Mouse (Mus musculus) A20 (cell line): ENCODE results near the gene Arl4c.
"Not testable (repeated sequence)": the region's sequence is repeated elsewhere in the genome, so short reads cannot be mapped to it uniquely, and the experiment has no call there.

Experiments used
- DNase-seq: peaks from one replicate; pipeline ENCODE4 v3.0.0-alpha.2; 2011; ENCODE audit warnings: low read depth, low spot score

The Arl4c gene

DNA sequence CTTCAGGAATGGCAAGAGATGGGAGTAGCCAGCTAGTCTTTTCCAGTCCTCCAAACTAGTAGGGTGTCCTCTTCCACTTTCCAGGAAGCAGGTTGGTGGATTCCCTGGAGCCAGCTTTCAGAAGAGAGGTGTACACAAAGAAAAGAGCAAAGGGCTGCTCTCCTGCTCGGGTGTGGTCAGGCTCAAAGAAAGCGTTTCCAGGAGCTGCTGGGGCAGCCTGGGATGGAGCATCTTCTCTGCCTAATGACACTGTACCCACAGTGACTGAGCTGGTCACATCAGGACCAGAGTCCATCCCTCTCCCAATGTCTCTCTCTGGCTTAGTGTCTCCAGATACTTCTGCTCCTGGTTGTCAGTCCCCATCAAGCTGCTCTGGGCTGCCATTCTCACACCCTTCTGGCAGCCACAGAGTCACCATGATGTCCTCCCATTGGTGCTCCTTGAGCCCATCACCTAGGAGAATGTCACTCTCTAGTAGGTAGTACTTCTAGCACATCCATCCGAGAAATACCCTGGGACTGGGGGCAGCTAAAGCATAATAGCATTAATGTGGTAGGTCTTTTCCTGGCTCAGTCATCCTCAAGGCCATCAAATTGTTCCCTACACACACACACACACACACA lies 46.4 kb downstream of the Arl4c start:
- no peak for DNase-seq

DNA sequence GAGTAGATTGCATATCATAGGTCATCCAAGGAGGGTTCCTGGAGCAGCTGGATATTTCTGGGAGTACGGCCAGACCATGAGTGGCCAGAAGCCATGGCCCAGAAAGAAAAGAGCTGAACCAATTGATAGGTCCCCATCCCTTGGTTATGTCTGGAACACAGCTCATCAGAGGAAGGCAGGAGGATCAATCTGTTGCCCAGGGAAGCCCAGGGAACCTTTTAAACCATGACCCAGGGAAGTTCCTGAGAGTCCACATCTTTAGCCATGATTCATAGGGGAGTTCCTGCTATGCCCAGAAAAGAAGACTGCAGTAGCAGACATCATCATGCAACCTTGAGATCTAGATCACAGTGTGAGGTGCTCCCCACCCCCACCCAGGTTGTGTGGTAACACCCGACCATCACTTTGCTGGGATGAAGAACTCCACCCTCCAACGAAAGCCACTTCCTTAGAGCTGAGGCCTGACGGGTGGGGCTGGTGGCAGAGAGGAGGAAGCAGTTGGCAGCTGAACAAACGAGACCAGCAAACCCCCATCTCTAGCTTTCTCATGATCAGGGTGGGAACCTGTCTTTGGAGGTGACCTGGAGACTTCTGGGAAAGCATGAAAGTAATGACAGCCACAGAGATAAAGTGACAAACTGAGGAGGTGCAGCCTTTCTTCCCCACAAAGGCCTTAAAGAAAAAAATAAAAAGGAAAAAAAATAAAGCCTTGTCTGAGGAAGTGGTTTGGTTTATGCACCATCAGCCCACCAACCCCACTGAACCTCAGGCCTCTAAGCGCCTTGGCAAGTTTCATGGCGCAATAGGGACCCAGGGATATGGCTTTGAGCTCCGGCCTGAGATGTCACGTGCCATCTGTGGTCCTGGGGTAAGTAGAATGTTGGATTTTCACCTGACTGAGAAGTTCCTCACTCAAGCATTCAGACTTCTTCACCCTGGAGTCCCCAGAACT lies 47.2 kb downstream of the Arl4c start:
- no peak for DNase-seq

DNA sequence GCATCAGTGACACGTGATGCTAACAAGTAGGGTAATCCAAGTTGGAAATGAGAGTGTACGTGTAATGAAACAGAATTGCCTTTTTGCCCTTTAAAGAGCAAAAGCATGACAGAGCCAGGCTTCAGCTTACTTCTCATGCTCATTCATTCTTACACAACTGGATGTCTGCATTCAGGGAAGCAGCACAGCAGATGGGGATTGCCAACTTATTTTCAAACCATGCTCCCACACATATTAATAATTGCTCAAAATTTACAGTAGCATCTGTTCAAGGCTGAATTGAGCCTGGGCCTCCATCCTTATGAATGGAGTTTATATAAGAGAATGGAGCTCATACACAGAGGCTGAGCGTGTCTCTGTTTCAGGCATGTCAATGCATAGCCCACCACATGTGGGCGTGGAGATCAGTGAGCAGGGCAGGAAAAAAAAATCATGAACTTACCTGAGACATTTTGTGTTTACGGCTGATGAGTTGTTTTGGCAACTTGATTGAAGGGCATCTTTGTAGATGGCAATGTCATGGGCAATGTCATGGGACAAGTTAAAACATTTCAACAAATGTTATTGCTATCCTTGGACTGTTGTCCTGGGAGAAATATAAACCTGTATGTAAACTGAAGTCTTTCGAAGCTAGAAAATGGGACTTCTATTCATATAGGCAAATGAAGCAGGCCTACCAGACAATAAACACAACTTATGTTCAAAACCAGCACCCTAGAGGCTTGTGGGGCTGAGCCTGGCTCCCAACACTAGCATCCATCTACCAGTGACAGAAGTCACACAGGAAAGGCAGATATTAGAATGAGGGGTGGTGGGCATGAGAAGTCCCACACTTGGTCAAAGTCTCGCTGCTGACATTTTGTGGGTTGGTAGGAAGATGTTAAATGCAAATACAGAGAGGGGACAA lies 48.2 kb downstream of the Arl4c start:
- DNase-seq = no peak

DNA sequence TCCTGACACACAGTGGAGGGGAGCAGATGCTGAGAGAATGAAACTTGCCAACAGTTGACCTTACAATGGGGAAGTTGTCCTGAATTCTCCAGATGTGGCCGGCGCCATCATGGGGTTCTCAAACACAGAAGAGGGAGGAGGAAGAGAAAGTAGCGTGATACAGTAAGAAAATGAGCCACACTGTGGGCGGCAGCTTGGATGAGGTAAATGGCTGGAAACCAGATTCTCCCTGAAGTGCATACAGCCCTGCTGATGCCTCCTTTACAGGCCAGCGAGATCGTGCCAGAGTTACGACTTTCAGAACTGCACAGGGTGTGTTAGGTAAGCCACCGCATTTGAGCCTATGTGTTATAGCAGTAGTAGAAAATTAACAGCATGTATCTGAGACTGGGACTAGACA lies 49.3 kb downstream of the Arl4c start:
- no peak for DNase-seq

DNA sequence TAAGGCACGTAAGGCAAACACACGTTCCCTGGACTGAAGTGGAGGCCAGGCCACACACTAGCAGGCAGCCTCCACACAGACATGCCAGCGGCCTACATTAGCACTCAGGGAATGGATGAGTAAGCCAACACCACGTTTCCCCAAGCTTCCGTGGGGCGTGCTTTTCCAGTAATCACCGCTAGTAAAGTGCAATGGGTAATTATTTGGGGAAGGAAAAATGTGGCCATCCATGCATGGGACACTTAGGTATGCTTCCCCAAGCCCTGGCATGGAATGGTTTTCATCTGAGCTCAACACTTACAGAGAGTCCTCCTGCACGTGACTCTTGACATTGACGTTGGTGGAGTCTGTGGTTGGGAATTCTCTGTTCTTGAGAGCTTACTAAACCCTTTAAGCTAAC lies 50.4 kb downstream of the Arl4c start:
- no peak for DNase-seq

DNA sequence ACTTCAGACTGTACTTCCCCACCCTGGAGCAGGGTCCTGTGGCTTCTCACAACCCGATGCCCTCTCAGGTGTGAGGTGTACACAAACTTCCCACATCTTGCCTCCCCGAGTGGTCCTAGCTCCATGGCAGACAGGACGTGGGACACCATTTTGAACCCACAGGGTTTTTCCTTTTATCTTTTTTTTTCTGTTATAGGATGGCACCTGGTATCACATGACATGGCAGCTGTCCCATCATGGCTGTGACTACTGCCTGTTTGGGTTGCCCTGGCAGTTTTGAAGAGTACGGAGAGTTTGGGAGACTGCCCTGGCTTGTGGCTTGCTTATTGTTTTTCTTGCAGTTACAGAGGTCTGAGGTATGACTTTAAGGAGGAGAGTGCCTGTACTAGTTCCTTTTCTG lies 53.3 kb downstream of the Arl4c start:
- DNase-seq = no peak

DNA sequence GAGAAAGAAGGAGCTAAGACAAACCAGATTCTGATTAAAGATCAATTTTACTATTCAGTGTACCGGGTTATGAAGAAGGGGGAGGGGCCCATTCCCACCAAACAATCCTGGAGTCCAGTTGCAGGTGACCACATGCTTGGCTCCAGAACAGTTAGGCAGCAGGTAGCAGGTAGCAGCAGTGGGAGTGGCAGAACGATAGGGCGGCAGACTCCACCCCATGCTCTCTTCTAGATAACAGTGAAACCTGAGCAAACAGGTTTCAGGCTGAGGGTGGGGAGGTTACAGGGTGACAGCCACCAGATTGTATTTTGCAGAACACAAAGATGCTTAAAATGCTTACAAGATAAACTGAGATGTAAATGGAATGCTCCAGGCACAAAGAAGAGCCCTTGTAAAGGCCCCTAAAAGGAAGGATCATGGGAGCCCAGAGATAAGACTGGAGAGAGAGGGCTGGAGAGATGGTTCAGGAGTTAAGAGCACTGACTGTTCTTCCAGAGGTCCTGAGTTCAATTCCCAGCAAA lies 56.4 kb downstream of the Arl4c start:
- DNase-seq = no peak

DNA sequence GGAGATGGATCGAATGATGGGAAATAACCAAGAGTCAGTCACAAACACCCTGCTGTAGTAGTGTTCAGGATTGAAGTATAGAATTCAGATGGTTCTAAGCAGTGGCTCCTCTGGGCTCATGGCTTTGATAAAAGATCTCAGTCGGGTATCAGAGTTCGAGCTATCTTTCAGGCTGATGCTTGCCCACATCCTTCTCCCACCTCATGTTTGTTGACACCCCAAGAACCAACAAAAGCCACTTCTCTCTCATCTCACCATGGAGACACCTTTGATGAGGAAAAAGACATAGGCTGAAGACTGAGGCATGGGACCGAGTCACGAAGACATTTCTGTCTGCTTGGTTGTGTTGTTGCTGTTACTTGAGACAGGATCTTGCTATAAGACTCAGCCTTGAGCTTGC lies 57.6 kb downstream of the Arl4c start:
- DNase-seq = no peak

DNA sequence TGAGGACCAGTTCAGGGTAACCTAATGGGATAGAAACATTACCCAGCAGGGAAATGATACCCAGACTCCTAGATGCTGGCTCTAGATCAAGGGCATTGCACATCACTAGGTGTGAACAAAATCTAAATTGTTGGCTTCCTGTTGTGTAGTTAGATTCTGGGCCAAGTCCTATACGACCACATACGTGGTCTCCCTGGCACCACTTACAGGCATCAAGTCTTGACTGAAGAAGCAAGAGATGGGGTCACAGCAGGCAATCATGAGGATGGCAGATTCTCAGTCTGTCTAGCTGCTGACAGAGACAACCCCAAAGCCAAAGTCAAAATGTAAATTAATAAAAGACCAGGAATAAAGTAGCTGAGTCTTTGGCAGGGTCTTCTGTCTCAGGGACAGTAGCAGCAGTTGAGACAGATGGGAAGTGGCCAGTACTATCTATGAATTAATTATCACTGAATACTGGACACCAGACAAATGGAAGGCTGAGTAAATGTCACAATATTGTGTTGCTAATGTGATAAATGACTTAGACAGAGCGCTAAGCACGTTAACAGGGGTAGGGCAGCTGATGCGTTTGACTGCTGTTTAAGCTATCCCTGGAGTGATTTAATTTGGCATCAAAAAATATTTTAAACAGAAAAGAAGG lies 58.7 kb downstream of the Arl4c start:
- no peak for DNase-seq

DNA sequence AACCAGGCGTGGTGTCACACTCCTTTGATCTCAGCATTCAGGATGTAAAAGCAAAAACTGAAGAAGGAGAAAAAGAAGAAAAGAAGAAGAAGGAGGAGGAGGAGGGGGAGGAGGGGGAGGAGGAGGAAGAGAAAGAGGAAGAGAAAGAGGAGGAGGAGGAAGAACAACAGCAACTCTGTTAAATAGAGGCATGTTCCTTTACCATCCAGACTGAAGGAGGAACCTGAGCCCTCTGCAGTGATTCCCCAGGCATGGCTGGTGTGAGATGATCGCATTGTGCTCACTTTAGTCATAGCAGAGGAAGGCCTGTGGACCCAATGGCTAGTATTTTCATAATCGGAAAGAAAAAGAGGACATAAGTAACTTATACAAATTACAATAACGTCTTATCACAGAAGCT lies 59.3 kb downstream of the Arl4c start:
- no peak for DNase-seq

DNA sequence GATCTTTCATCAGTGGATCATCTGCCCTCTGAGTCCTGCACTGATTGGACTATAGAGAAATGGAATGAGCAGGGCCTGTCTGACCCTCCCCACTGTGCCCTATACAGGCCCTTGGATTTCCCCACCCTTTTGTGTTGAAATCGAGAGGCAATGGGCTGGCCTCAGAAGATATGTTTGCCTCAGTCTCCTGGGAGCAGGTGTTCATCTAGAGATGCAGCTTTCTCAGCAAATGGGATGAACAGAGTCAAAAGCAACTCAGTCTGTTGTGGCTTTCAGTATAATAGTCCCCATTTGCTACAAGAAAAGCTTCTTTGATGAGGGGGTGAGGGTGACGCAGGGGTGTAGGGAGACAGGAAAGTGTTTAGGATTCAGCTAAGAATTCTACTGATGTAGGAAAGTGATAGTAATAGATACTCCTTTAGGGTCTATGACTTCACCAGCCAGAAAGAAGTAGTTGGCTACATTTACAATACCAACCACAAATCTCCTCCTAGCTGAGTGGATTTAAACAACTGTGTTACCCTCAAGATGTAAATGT lies 60.3 kb downstream of the Arl4c start:
- no peak for DNase-seq

DNA sequence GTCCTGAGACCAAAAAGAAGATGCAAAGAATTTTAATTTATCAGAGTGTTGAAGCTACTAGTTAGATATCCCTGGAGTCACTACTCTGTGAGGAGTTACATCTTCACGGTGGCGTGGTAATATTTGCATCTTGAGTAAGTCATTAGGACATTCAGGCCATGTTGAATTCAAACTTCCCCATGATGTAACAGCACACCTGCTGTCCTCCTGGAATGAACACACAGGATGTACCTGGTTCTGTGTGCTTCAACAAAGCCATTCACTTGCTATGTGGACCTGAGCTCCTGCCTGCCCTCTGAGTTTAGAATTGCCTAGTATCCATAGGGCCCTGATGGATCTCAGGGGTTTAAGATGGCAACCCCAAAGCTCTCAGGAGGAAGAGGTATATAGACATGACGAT lies 60.8 kb downstream of the Arl4c start:
- DNase-seq = no peak

DNA sequence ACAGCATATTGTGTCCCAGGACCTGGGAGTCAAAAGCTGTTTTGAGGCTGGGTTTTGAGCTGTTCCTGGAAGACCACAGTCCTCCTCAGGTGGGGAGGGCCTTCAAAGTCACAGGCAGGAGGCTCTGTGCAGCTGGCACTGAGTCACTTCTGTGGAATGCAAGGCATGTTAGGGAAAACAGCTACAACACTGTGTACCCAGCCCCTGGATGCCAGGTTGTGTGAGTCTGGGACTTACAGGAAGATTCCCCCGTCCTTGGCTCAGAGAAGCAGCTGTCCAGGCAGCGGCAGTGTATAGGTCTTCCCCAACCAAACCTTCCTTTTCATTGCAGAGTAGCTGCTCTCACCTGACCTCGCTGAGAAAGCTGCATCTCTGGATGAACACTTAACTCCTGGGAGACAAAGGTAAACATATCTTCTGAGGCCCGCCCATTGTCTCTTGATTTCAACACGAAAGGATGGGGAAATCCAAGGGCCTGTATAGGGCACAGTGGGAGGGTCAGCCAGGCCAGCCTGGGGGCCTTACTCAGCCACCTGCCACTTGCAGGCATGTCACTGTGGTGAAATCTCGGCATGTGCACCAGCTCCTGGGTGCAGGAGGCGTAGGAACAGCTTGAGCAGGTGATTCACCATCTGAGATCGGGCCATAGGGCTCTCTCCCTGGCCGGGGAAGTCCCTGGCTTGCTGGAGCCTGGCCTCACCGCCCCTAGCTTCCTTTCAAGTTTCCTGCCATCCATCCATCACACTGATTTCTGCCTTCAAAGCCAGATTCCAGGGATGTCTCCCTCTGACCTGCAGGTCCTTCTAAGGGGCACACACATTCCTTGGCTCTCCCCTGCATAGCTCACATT lies 62.4 kb downstream of the Arl4c start:
- DNase-seq = no peak

DNA sequence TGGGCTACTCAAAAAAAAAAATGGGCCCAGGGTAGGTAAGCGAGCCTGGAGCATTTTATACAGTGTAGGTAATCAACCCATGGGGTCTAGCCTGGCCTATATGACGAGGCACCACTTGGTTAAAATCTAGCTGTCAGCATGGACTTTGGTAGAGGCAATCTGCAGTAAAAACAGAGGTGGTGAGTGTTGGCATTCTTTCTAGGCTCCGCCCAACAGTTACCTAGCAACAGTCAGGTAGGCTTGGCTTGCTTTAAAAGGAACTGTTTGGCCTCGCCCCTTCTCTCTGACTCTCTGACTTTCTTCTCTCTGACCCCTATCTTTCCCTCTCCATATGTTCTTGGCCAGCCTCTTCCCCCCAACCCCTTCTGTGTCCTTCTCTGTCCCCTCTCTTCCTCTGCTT lies 63.4 kb downstream of the Arl4c start:
- no peak for DNase-seq

DNA sequence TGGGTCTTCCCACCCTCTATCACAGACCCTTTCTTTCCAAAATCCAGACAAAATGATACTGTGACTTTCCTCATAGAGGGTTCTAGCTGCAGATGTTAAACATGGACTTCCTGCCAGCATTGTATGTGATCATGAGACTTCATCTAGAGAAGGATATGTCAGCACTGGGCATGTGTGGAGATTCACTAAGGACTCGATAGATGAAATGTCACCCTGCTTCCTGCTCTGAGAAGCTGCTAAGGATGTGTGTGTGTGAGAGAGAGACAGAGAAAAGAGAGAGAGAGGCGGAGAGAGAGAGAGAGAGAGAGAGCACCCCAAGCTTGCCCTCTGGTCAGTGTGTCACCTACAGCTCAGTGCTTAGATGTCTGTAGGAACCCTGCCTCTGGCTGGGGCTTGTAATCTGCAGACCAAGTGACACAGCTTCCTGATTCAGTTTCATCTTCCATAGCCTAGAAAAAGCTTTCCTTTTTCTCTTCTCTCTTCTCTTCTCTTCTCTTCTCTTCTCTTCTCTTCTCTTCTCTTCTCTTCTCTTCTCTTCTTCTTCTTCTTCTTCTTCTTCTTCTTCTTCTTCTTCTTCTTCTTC lies 65.4 kb downstream of the Arl4c start:
- DNase-seq = not testable (repeated sequence)

DNA sequence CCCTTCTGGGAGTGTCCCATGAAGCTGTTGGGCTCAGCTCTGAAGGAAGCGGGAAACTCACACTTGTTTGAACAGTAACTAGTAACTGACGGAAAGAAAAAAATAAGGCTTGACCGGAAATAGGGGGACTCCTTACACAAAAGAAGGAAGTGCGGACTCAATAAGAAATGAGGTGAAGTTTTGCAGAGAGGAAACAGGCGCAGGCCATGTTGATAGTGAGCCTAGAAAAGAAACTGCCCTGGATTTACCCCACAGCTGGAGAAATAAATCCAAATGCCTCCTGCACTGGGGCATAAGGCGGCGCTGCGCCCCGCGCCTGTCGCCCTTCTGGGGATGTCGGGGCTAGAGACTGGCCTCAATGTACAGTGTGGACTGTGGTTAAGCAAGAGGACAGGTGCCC lies 66.4 kb downstream of the Arl4c start:
- no peak for DNase-seq

DNA sequence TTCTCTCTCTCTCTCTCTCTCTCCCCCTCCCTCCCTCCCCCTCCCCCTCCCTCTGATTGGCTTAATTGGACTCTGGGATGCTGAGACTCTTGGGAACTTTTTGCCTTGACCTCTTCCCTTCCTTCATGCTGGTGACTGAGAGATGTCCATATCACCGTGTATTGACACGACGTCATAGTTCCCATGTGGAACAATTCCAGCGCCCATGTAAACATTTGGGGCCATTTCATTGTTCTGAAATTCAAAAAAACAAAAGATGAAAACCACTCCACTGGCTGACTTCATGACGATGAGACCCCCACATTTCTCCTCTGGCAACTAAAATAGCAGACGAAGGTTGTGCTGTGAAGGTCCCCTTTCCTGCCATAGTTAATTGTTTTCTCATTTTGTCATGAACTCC lies 69.2 kb downstream of the Arl4c start:
- DNase-seq = no peak

DNA sequence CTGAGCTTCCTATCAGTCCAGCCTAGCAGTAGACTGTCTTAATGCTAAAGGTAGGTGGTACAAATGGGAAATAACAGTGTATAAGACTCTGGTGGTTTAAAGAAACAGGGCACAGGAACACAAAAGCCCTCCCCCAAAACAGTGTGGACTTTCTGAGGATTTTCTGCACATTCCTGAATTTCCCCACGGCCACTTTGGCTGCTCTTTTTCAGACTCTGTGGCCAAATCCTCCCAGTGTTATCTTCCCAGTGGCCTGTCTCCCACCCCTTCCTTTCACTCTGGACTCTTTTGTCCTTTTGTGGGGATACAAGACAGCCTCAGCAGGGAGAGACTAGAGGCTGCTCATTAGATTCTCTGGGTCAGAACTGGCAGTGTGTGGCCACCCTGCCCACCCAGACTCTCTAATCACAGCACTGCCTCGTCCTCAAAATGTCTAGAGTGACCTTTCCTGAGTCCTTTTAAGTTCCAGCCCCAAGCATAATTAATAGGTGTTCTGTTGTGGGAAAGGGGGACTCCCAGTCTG lies 72.0 kb downstream of the Arl4c start:
- DNase-seq = no peak

DNA sequence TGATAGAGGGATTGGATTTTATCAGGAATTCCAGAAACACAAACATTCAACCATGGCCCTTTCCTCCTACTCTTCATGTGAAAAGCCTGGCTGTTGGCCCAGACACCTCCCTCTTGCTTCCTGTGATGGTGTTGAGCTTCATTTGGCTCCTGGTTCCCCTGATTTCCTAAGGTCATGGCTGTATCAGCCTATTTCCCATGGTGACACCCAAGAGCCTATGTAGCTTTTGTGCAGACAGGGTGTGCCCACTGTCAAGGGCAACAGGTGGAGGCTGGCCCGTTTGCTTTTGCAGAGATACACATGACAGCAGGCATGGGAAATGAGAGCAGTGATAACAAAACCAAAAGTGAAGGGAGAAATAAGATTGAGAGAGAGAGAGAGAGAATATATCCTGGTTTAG lies 76.8 kb downstream of the Arl4c start:
- DNase-seq = no peak

DNA sequence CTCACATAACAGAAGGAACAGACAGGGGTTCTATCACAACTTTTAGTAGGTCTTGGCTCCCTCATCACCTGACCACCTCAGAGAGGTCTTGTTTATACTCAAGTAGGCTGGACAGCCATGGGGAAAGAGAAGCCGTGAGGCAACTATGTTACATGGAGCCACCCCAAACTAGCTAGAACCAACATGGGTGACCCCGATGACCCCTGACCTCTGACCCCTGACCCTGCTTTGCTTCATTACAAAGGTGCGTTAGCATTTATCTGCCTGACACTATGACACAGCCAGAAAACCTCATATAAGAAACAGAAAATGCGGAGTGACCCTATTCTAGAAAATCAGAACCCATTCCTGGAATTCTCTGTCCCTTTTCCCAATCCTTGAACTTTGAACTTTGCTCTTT lies 77.6 kb downstream of the Arl4c start:
- DNase-seq = no peak
